In genomic region chr3:137952225-137952913, GRCm38 (mm10) we compare ENCODE assay signal across 8 mouse cellular contexts. TPM values are rescaled to one million over a fixed set of nuclear protein-coding genes. Genes with fewer than 3 reads are reported as not detected.
A peak's percentile ranks its signal among the peaks of the same experiment; 100 is the strongest.
DNase-seq lines count a peak whose midpoint lies in the region; ATAC-seq and TF ChIP-seq lines count a peak whose summit lies in the region.

No protein-coding gene starts in this region.

- 16% methylated on average over 4 of the region's 4 CpGs for WGBS in lung, embryonic 14.5 days
- 71% methylated on average over 4 of the region's 4 CpGs for WGBS in hindbrain, embryonic 15.5 days
- WGBS in stomach, embryonic 16.5 days, result 24% methylated on average over 4 of the region's 4 CpGs

- H3K4me3 ChIP-seq in lung, embryonic 14.5 days (ENCODE audit: low read depth, low read length), result no peak overlapping the region
- peak overlapping the region; percentile 27 for H3K4me3 ChIP-seq in erythroblast, embryonic 14.5 days (replicated peaks)
- H3K4me3 ChIP-seq in hindbrain, embryonic 15.5 days, result no peak overlapping the region
- H3K4me3 ChIP-seq in stomach, embryonic 16.5 days (replicated peaks; ENCODE audit: low read length), result no peak overlapping the region

- no peaks in the 10 kb centered on the region for H3K27me3 ChIP-seq in lung, embryonic 14.5 days (ENCODE audit: insufficient read depth, low read length)
- no peaks in the 10 kb centered on the region for H3K27me3 ChIP-seq in erythroblast, embryonic 14.5 days (ENCODE audit: control insufficient read depth)
- H3K27me3 ChIP-seq in hindbrain, embryonic 15.5 days, result no peaks in the 10 kb centered on the region
- H3K27me3 ChIP-seq in stomach, embryonic 16.5 days (ENCODE audit: control insufficient read depth, insufficient read depth, low read length), result no peaks in the 10 kb centered on the region

- H3K4me2 ChIP-seq in lung, embryonic 14.5 days, result peak overlapping the region; percentile 47
- peak overlapping the region; percentile 30; the same call in 1 of the 2 replicates for H3K4me2 ChIP-seq in hindbrain, embryonic 15.5 days
- peak overlapping the region; percentile 26 for H3K4me2 ChIP-seq in stomach, embryonic 16.5 days (ENCODE audit: low read depth, low read length)

- peak; percentile 81 for ATAC-seq in lung, embryonic 14.5 days (ENCODE audit: insufficient read depth)
- peak; percentile 69 for ATAC-seq in hindbrain, embryonic 15.5 days (ENCODE audit: low FRiP score, low read depth)
- ATAC-seq in stomach, embryonic 16.5 days (ENCODE audit: insufficient read depth, low FRiP score), result peak; percentile 87

- no peaks in the 10 kb centered on the region for H3K36me3 ChIP-seq in lung, embryonic 14.5 days (ENCODE audit: insufficient read depth)
- peaks cover 24% of the 10 kb centered on the region for H3K36me3 ChIP-seq in erythroblast, embryonic 14.5 days (ENCODE audit: control insufficient read depth)
- H3K36me3 ChIP-seq in hindbrain, embryonic 15.5 days, result no peaks in the 10 kb centered on the region
- no peaks in the 10 kb centered on the region for H3K36me3 ChIP-seq in stomach, embryonic 16.5 days (ENCODE audit: control insufficient read depth, insufficient read depth, low read length)

- no peak for TF ChIP-seq CTCF in lung, embryonic 14.5 days (IDR thresholded peaks at IDR 0.05; ENCODE audit: low read depth)

- H3K4me1 ChIP-seq in lung, embryonic 14.5 days (ENCODE audit: insufficient read depth), result peaks cover 20% of the 10 kb centered on the region
- H3K4me1 ChIP-seq in erythroblast, embryonic 14.5 days (ENCODE audit: control insufficient read depth), result peaks cover 95% of the 10 kb centered on the region
- peaks cover 19% of the 10 kb centered on the region for H3K4me1 ChIP-seq in hindbrain, embryonic 15.5 days (replicated peaks)
- H3K4me1 ChIP-seq in stomach, embryonic 16.5 days (ENCODE audit: control insufficient read depth, insufficient read depth, low read length), result peaks cover 26% of the 10 kb centered on the region

- H3K27ac ChIP-seq in lung, embryonic 14.5 days (ENCODE audit: low read depth), result peak overlapping the region; percentile 77
- H3K27ac ChIP-seq in hindbrain, embryonic 15.5 days (replicated peaks), result peak overlapping the region; percentile 67
- peak overlapping the region; percentile 65 for H3K27ac ChIP-seq in stomach, embryonic 16.5 days (ENCODE audit: low read length)

- DNase-seq in lung, embryonic 14.5 days, result peak; percentile 59
- no peak for DNase-seq in lung, postnatal 14 days
- peak; percentile 41 for DNase-seq in Muller cell, postnatal 12 days (ENCODE audit: inconsistent ontology term)
- DNase-seq in lung, postnatal 25 days (ENCODE audit: low spot score), result peak; percentile 48
- no peak for DNase-seq in cerebellum, postnatal 10 days

- H3K9ac ChIP-seq in lung, embryonic 14.5 days, result no peak overlapping the region
- H3K9ac ChIP-seq in hindbrain, embryonic 15.5 days, result no peak overlapping the region
- H3K9ac ChIP-seq in stomach, embryonic 16.5 days (ENCODE audit: low read length), result peak overlapping the region; percentile 44; the same call in 1 of the 2 replicates

- H3K9me3 ChIP-seq in lung, embryonic 14.5 days (ENCODE audit: low read depth, low read length), result no peaks in the 10 kb centered on the region
- no peaks in the 10 kb centered on the region for H3K9me3 ChIP-seq in erythroblast, embryonic 14.5 days (ENCODE audit: control insufficient read depth, low read length)
- H3K9me3 ChIP-seq in hindbrain, embryonic 15.5 days, result no peaks in the 10 kb centered on the region
- no peaks in the 10 kb centered on the region for H3K9me3 ChIP-seq in stomach, embryonic 16.5 days (replicated peaks; ENCODE audit: control insufficient read depth, low read length)

RNA-seq across cellular contexts. Expression of gene Dapp1, which starts 29.0 kb away (rescaled TPM):
- polyA plus RNA-seq in lung, embryonic 14.5 days (2014; fragmentation: Nextera tagmentation; extraction: Ambion mirVana), result 8.0 and 8.1 TPM in 2 replicates
- polyA plus RNA-seq in erythroblast, embryonic 14.5 days (2012), result 0.18 and 0.29 TPM in 2 replicates
- polyA plus RNA-seq in hindbrain, embryonic 15.5 days (2015; fragmentation: Nextera tagmentation; extraction: Ambion mirVana), result 1.7 TPM in 2 replicates
- polyA plus RNA-seq in stomach, embryonic 16.5 days (2015; fragmentation: Nextera tagmentation; extraction: Ambion mirVana), result 17.3 and 18.0 TPM in 2 replicates

RNA-seq across cellular contexts. Expression of gene Lamtor3, which starts 34.1 kb away (rescaled TPM):
- polyA plus RNA-seq in lung, embryonic 14.5 days (2014; fragmentation: Nextera tagmentation; extraction: Ambion mirVana), result 97.2 and 103 TPM in 2 replicates
- 1.8 and 2.7 TPM in 2 replicates for polyA plus RNA-seq in erythroblast, embryonic 14.5 days (2012)
- 126 and 130 TPM in 2 replicates for polyA plus RNA-seq in hindbrain, embryonic 15.5 days (2015; fragmentation: Nextera tagmentation; extraction: Ambion mirVana)
- 113 and 118 TPM in 2 replicates for polyA plus RNA-seq in stomach, embryonic 16.5 days (2015; fragmentation: Nextera tagmentation; extraction: Ambion mirVana)

Comparison
In these comparisons a context has a peak if more than half of its experiments do, and no peak if none do; other contexts are left out.
1. DNase-seq: peak in lung, embryonic 14.5 days (single experiment), Muller cell, postnatal 12 days (single experiment) and lung, postnatal 25 days (single experiment); none in lung, postnatal 14 days (single experiment) and cerebellum, postnatal 10 days (0 of 2).
2. RNA of gene Lamtor3, which starts 34.1 kb away (polyA plus RNA-seq): 126 to 130 TPM in hindbrain, embryonic 15.5 days, 113 to 118 TPM in stomach, embryonic 16.5 days and 97.2 to 103 TPM in lung, embryonic 14.5 days; 1.8 to 2.7 TPM in erythroblast, embryonic 14.5 days; every median in the first group is over 10 times any median in the second.
3. Peak in every context shown above with its lines, with median percentiles within 50 percentile points of each other: ATAC-seq, H3K27ac ChIP-seq and H3K4me2 ChIP-seq.